Mouse (Mus musculus): ENCODE measurements around the gene Ophn1. TPM values are rescaled to one million over a fixed set of nuclear protein-coding genes. Genes with fewer than 3 reads are reported as not detected.

The Ophn1 gene
- polyA plus RNA-seq, 1 experiment from 2014 or later, result 16.8 TPM

GRCm38 (mm10) chrX:98628666-98629404, 262.0 kb downstream of the Ophn1 start:
- Histone ChIP-seq H3K9ac (replicated peaks; ENCODE audit: low read depth, low read length) (no peak overlapping the region), H3K27ac (ENCODE audit: low read length) (no peak overlapping the region), H3K4me3 (ENCODE audit: low read depth, low read length) (no peak overlapping the region), H3K36me3 (ENCODE audit: control insufficient read depth, insufficient read depth, low read length) (no peaks in the 10 kb centered on the region), H3K4me1 (ENCODE audit: control insufficient read depth, insufficient read depth, low read length) (no peaks in the 10 kb centered on the region), H3K9me3 (ENCODE audit: control insufficient read depth, low read depth, low read length) (no peaks in the 10 kb centered on the region), H3K27me3 (ENCODE audit: control insufficient read depth, insufficient read depth, low read length) (no peaks in the 10 kb centered on the region), H3K4me2 (replicated peaks; ENCODE audit: low read depth, low read length) (no peak overlapping the region)
- ATAC-seq (ENCODE audit: insufficient number of reproducible peaks, insufficient read depth, low FRiP score, low read depth), result no peak
- 84% methylated on average over 3 of the region's 3 CpGs for WGBS

GRCm38 (mm10) chrX:98618865-98619264, 272.0 kb downstream of the Ophn1 start:
- Histone ChIP-seq H3K4me1 (ENCODE audit: control insufficient read depth, insufficient read depth, low read length) (no peaks in the 10 kb centered on the region), H3K36me3 (ENCODE audit: control insufficient read depth, insufficient read depth, low read length) (no peaks in the 10 kb centered on the region), H3K27me3 (ENCODE audit: control insufficient read depth, insufficient read depth, low read length) (no peaks in the 10 kb centered on the region), H3K27ac (ENCODE audit: low read length) (no peak overlapping the region), H3K4me2 (replicated peaks; ENCODE audit: low read depth, low read length) (no peak overlapping the region), H3K9me3 (ENCODE audit: control insufficient read depth, low read depth, low read length) (no peaks in the 10 kb centered on the region), H3K9ac (replicated peaks; ENCODE audit: low read depth, low read length) (no peak overlapping the region), H3K4me3 (ENCODE audit: low read depth, low read length) (no peak overlapping the region)
- WGBS, result 3% methylated on average over 2 of the region's 2 CpGs
- ATAC-seq (ENCODE audit: insufficient number of reproducible peaks, insufficient read depth, low FRiP score, low read depth), result no peak

GRCm38 (mm10) chrX:98617426-98617825, 273.4 kb downstream of the Ophn1 start:
- ATAC-seq (ENCODE audit: insufficient number of reproducible peaks, insufficient read depth, low FRiP score, low read depth), result no peak
- Histone ChIP-seq H3K4me1 (ENCODE audit: control insufficient read depth, insufficient read depth, low read length) (no peaks in the 10 kb centered on the region), H3K27me3 (ENCODE audit: control insufficient read depth, insufficient read depth, low read length) (no peaks in the 10 kb centered on the region), H3K9me3 (ENCODE audit: control insufficient read depth, low read depth, low read length) (no peaks in the 10 kb centered on the region), H3K4me3 (ENCODE audit: low read depth, low read length) (no peak overlapping the region), H3K9ac (replicated peaks; ENCODE audit: low read depth, low read length) (no peak overlapping the region), H3K4me2 (replicated peaks; ENCODE audit: low read depth, low read length) (no peak overlapping the region), H3K27ac (ENCODE audit: low read length) (no peak overlapping the region), H3K36me3 (ENCODE audit: control insufficient read depth, insufficient read depth, low read length) (no peaks in the 10 kb centered on the region)
- 59% methylated on average over 4 of the region's 4 CpGs for WGBS

- H3K27ac ChIP-seq (ENCODE audit: low read length), result no peak overlapping the region
- H3K4me1 ChIP-seq (ENCODE audit: control insufficient read depth, insufficient read depth, low read length), result no peaks in the 10 kb centered on the region
- no peak for ATAC-seq (ENCODE audit: insufficient number of reproducible peaks, insufficient read depth, low FRiP score, low read depth)
- no peaks in the 10 kb centered on the region for H3K36me3 ChIP-seq (ENCODE audit: control insufficient read depth, insufficient read depth, low read length)
- no peak overlapping the region for H3K9ac ChIP-seq (replicated peaks; ENCODE audit: low read depth, low read length)
- H3K27me3 ChIP-seq (ENCODE audit: control insufficient read depth, insufficient read depth, low read length), result no peaks in the 10 kb centered on the region
- no peak overlapping the region for H3K4me3 ChIP-seq (ENCODE audit: low read depth, low read length)
- no peaks in the 10 kb centered on the region for H3K9me3 ChIP-seq (ENCODE audit: control insufficient read depth, low read depth, low read length)
- H3K4me2 ChIP-seq (replicated peaks; ENCODE audit: low read depth, low read length), result no peak overlapping the region
Measured at GRCm38 (mm10) chrX:98574201-98574600, 316.6 kb downstream of the Ophn1 start.

- ATAC-seq (ENCODE audit: insufficient number of reproducible peaks, insufficient read depth, low FRiP score, low read depth), result no peak
- H3K9ac ChIP-seq (replicated peaks; ENCODE audit: low read depth, low read length), result no peak overlapping the region
- no peak overlapping the region for H3K4me2 ChIP-seq (replicated peaks; ENCODE audit: low read depth, low read length)
- no peaks in the 10 kb centered on the region for H3K27me3 ChIP-seq (ENCODE audit: control insufficient read depth, insufficient read depth, low read length)
- no peak overlapping the region for H3K27ac ChIP-seq (ENCODE audit: low read length)
- no peaks in the 10 kb centered on the region for H3K4me1 ChIP-seq (ENCODE audit: control insufficient read depth, insufficient read depth, low read length)
- no peak overlapping the region for H3K4me3 ChIP-seq (ENCODE audit: low read depth, low read length)
- H3K9me3 ChIP-seq (ENCODE audit: control insufficient read depth, low read depth, low read length), result no peaks in the 10 kb centered on the region
- 65% methylated on average over 1 of the region's 1 CpGs for WGBS
- H3K36me3 ChIP-seq (ENCODE audit: control insufficient read depth, insufficient read depth, low read length), result no peaks in the 10 kb centered on the region
Measured at GRCm38 (mm10) chrX:98546458-98546857, 344.4 kb downstream of the Ophn1 start.

GRCm38 (mm10) chrX:98515329-98515728, 375.5 kb downstream of the Ophn1 start:
- no peaks in the 10 kb centered on the region for H3K27me3 ChIP-seq (ENCODE audit: control insufficient read depth, insufficient read depth, low read length)
- no peak overlapping the region for H3K4me3 ChIP-seq (ENCODE audit: low read depth, low read length)
- H3K4me2 ChIP-seq (replicated peaks; ENCODE audit: low read depth, low read length), result no peak overlapping the region
- no peak overlapping the region for H3K27ac ChIP-seq (ENCODE audit: low read length)
- H3K9ac ChIP-seq (replicated peaks; ENCODE audit: low read depth, low read length), result no peak overlapping the region
- no peak for ATAC-seq (ENCODE audit: insufficient number of reproducible peaks, insufficient read depth, low FRiP score, low read depth)
- WGBS, result 86% methylated on average over 2 of the region's 2 CpGs
- H3K9me3 ChIP-seq (ENCODE audit: control insufficient read depth, low read depth, low read length), result no peaks in the 10 kb centered on the region
- H3K4me1 ChIP-seq (ENCODE audit: control insufficient read depth, insufficient read depth, low read length), result no peaks in the 10 kb centered on the region
- no peaks in the 10 kb centered on the region for H3K36me3 ChIP-seq (ENCODE audit: control insufficient read depth, insufficient read depth, low read length)

GRCm38 (mm10) chrX:98514359-98514904, 376.4 kb downstream of the Ophn1 start:
- ATAC-seq (ENCODE audit: insufficient number of reproducible peaks, insufficient read depth, low FRiP score, low read depth), result no peak
- WGBS, result 62% methylated on average over 3 of the region's 3 CpGs
- H3K4me2 ChIP-seq (replicated peaks; ENCODE audit: low read depth, low read length), result no peak overlapping the region
- H3K36me3 ChIP-seq (ENCODE audit: control insufficient read depth, insufficient read depth, low read length), result no peaks in the 10 kb centered on the region
- no peak overlapping the region for H3K27ac ChIP-seq (ENCODE audit: low read length)
- no peak overlapping the region for H3K9ac ChIP-seq (replicated peaks; ENCODE audit: low read depth, low read length)
- no peaks in the 10 kb centered on the region for H3K9me3 ChIP-seq (ENCODE audit: control insufficient read depth, low read depth, low read length)
- H3K4me1 ChIP-seq (ENCODE audit: control insufficient read depth, insufficient read depth, low read length), result no peaks in the 10 kb centered on the region
- H3K27me3 ChIP-seq (ENCODE audit: control insufficient read depth, insufficient read depth, low read length), result no peaks in the 10 kb centered on the region
- H3K4me3 ChIP-seq (ENCODE audit: low read depth, low read length), result no peak overlapping the region
